Mouse (Mus musculus) liver, adult 2 months (tissue): ENCODE data around the gene Sipa1l3.

ENCODE experiments used
- CTCF ChIP-seq: fragments of 200-500 bp; IDR thresholded peaks from 2 replicates; pipeline ENCODE4 v1.5.1; 2011; ENCODE audit warnings: low read depth, low read length, control low read depth
- POLR2A ChIP-seq: fragments of 200-500 bp; IDR thresholded peaks from 2 replicates; pipeline ENCODE4 v1.6.1; 2011; ENCODE audit warnings: low read length, control low read depth; ENCODE audit not compliant: insufficient read depth; ENCODE audit errors: extremely low read depth

DNA sequence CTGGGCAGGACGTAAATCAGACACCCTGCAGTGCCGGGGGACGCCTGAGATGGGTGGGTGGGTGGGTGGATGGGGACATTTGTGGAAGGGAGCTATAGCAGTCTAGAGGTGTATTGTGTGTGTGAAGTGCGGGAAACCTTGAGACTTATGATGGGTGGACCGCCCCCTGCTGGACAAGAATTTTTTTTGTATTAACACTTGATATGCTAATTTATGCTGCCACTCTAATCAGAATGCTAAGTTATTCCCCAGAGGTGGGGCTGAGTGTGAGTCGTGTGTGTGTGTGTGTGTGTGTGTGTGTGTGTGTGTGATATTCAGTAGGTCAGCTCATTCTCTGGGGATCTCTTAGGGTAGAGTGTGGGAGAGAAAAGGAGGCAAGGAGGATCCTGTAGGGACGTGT is 211.8 kb downstream of the Sipa1l3 start:
- TF ChIP-seq POLR2A (no peak), CTCF (peak; percentile 21; the same call in 1 of the 2 replicates)
